Mouse (Mus musculus): ENCODE measurements at regions not wholly inside any gene's neighbourhood (a gene's known extent, or its start where the extent isn't known, plus 50 kb on each side); places are given as distances from the start of the nearest gene placed in this dataset.

- TF ChIP-seq CTCF (IDR thresholded peaks at IDR 0.05; ENCODE audit: low read depth, low read length) = no peak
- TF ChIP-seq GATA1 (IDR thresholded peaks at IDR 0.05; ENCODE audit: borderline replicate concordance, low read length) = no peak
- TF ChIP-seq POLR2AphosphoS5 (IDR thresholded peaks at IDR 0.05; ENCODE audit: insufficient replicate concordance, low read depth, low read length) = no peak
- no peak for TF ChIP-seq GATA2 (IDR thresholded peaks at IDR 0.05; ENCODE audit: borderline replicate concordance, low read depth, low read length)
- Histone ChIP-seq H3K4me1 (ENCODE audit: insufficient read depth, low read depth, low read length) (no peaks in the 10 kb centered on the region), H3K9me3 (replicated peaks) (no peaks in the 10 kb centered on the region), H3K27me3 (ENCODE audit: insufficient read depth, low read length) (no peaks in the 10 kb centered on the region), H3K36me3 (replicated peaks) (no peaks in the 10 kb centered on the region), H3K4me3 (ENCODE audit: low read depth, low read length) (no peak overlapping the region)
- no peak for DNase-seq (ENCODE audit: low spot score)
- ATAC-seq (ENCODE audit: extremely low read depth, insufficient number of reproducible peaks, low FRiP score, poor library complexity, severe bottlenecking) = no peak
Observed at GRCm38 (mm10) chr10:7289773-7290411, 77.9 kb upstream of the Cnksr3 start.

- H3K27me3 ChIP-seq (ENCODE audit: insufficient read depth, low read length) = 0 out of 2 replicates have a peak, but pooled peaks cover 3% of the 10 kb centered on the region
- no peaks in the 10 kb centered on the region for H3K4me1 ChIP-seq (ENCODE audit: insufficient read depth, low read depth, low read length)
- no peak overlapping the region for H3K4me3 ChIP-seq (ENCODE audit: low read depth, low read length)
- no peak for ATAC-seq (ENCODE audit: extremely low read depth, insufficient number of reproducible peaks, low FRiP score, poor library complexity, severe bottlenecking)
- no peaks in the 10 kb centered on the region for H3K36me3 ChIP-seq (replicated peaks)
- DNase-seq (ENCODE audit: low spot score) = no peak
- TF ChIP-seq GATA2 (IDR thresholded peaks at IDR 0.05; ENCODE audit: borderline replicate concordance, low read depth, low read length) = no peak
- no peak for TF ChIP-seq CTCF (IDR thresholded peaks at IDR 0.05; ENCODE audit: low read depth, low read length)
- TF ChIP-seq GATA1 (IDR thresholded peaks at IDR 0.05; ENCODE audit: borderline replicate concordance, low read length) = no peak
- TF ChIP-seq POLR2AphosphoS5 (IDR thresholded peaks at IDR 0.05; ENCODE audit: insufficient replicate concordance, low read depth, low read length) = no peak
- TF ChIP-seq TAL1 (conservative IDR thresholded peaks at IDR 0.05; ENCODE audit: low read depth, low read length) = no peak
- H3K9me3 ChIP-seq (replicated peaks) = no peaks in the 10 kb centered on the region
Observed at GRCm38 (mm10) chr10:7285112-7285905, 73.3 kb upstream of the Cnksr3 start.

GRCm38 (mm10) chr10:7280429-7280828 is 68.4 kb upstream of the Cnksr3 start:
- ATAC-seq (ENCODE audit: extremely low read depth, insufficient number of reproducible peaks, low FRiP score, poor library complexity, severe bottlenecking) = no peak
- Histone ChIP-seq H3K4me3 (ENCODE audit: low read depth, low read length) (no peak overlapping the region), H3K9me3 (replicated peaks) (no peaks in the 10 kb centered on the region), H3K4me1 (ENCODE audit: insufficient read depth, low read depth, low read length) (no peaks in the 10 kb centered on the region), H3K27me3 (ENCODE audit: insufficient read depth, low read length) (0 out of 2 replicates have a peak, but pooled peaks cover 3% of the 10 kb centered on the region), H3K36me3 (replicated peaks) (no peaks in the 10 kb centered on the region)
- DNase-seq (ENCODE audit: low spot score) = no peak
- TF ChIP-seq CTCF (IDR thresholded peaks at IDR 0.05; ENCODE audit: low read depth, low read length) (no peak), GATA2 (IDR thresholded peaks at IDR 0.05; ENCODE audit: borderline replicate concordance, low read depth, low read length) (no peak), GATA1 (IDR thresholded peaks at IDR 0.05; ENCODE audit: borderline replicate concordance, low read length) (no peak), TAL1 (conservative IDR thresholded peaks at IDR 0.05; ENCODE audit: low read depth, low read length) (no peak), POLR2AphosphoS5 (IDR thresholded peaks at IDR 0.05; ENCODE audit: insufficient replicate concordance, low read depth, low read length) (no peak)

- H3K27me3 ChIP-seq (ENCODE audit: insufficient read depth, low read length) = 0 out of 2 replicates have a peak, but pooled peaks cover 3% of the 10 kb centered on the region
- no peaks in the 10 kb centered on the region for H3K9me3 ChIP-seq (replicated peaks)
- no peaks in the 10 kb centered on the region for H3K4me1 ChIP-seq (ENCODE audit: insufficient read depth, low read depth, low read length)
- DNase-seq (ENCODE audit: low spot score) (no peak), ATAC-seq (ENCODE audit: extremely low read depth, insufficient number of reproducible peaks, low FRiP score, poor library complexity, severe bottlenecking) (no peak)
- TF ChIP-seq GATA2 (IDR thresholded peaks at IDR 0.05; ENCODE audit: borderline replicate concordance, low read depth, low read length) (no peak), CTCF (IDR thresholded peaks at IDR 0.05; ENCODE audit: low read depth, low read length) (no peak), GATA1 (IDR thresholded peaks at IDR 0.05; ENCODE audit: borderline replicate concordance, low read length) (no peak), TAL1 (conservative IDR thresholded peaks at IDR 0.05; ENCODE audit: low read depth, low read length) (no peak), POLR2AphosphoS5 (IDR thresholded peaks at IDR 0.05; ENCODE audit: insufficient replicate concordance, low read depth, low read length) (no peak)
- H3K36me3 ChIP-seq (replicated peaks) = no peaks in the 10 kb centered on the region
- no peak overlapping the region for H3K4me3 ChIP-seq (ENCODE audit: low read depth, low read length)
Observed at GRCm38 (mm10) chr10:7278820-7279219, 66.8 kb upstream of the Cnksr3 start.

GRCm38 (mm10) chr10:7275357-7275756 is 63.3 kb upstream of the Cnksr3 start:
- DNase-seq (ENCODE audit: low spot score) (no peak), ATAC-seq (ENCODE audit: extremely low read depth, insufficient number of reproducible peaks, low FRiP score, poor library complexity, severe bottlenecking) (no peak)
- H3K4me1 ChIP-seq (ENCODE audit: insufficient read depth, low read depth, low read length) = no peaks in the 10 kb centered on the region
- H3K9me3 ChIP-seq (replicated peaks) = no peaks in the 10 kb centered on the region
- no peaks in the 10 kb centered on the region for H3K36me3 ChIP-seq (replicated peaks)
- no peak for TF ChIP-seq TAL1 (conservative IDR thresholded peaks at IDR 0.05; ENCODE audit: low read depth, low read length)
- TF ChIP-seq POLR2AphosphoS5 (IDR thresholded peaks at IDR 0.05; ENCODE audit: insufficient replicate concordance, low read depth, low read length) = no peak
- TF ChIP-seq GATA1 (IDR thresholded peaks at IDR 0.05; ENCODE audit: borderline replicate concordance, low read length) = no peak
- no peak for TF ChIP-seq GATA2 (IDR thresholded peaks at IDR 0.05; ENCODE audit: borderline replicate concordance, low read depth, low read length)
- TF ChIP-seq CTCF (IDR thresholded peaks at IDR 0.05; ENCODE audit: low read depth, low read length) = no peak
- no peak overlapping the region for H3K4me3 ChIP-seq (ENCODE audit: low read depth, low read length)
- H3K27me3 ChIP-seq (ENCODE audit: insufficient read depth, low read length) = no peaks in the 10 kb centered on the region

- H3K9me3 ChIP-seq (replicated peaks) = no peaks in the 10 kb centered on the region
- H3K4me3 ChIP-seq (ENCODE audit: low read depth, low read length) = no peak overlapping the region
- no peak for DNase-seq (ENCODE audit: low spot score)
- no peak for ATAC-seq (ENCODE audit: extremely low read depth, insufficient number of reproducible peaks, low FRiP score, poor library complexity, severe bottlenecking)
- no peaks in the 10 kb centered on the region for H3K27me3 ChIP-seq (ENCODE audit: insufficient read depth, low read length)
- no peaks in the 10 kb centered on the region for H3K36me3 ChIP-seq (replicated peaks)
- no peaks in the 10 kb centered on the region for H3K4me1 ChIP-seq (ENCODE audit: insufficient read depth, low read depth, low read length)
- no peak for TF ChIP-seq TAL1 (conservative IDR thresholded peaks at IDR 0.05; ENCODE audit: low read depth, low read length)
- no peak for TF ChIP-seq GATA1 (IDR thresholded peaks at IDR 0.05; ENCODE audit: borderline replicate concordance, low read length)
- no peak for TF ChIP-seq CTCF (IDR thresholded peaks at IDR 0.05; ENCODE audit: low read depth, low read length)
- no peak for TF ChIP-seq GATA2 (IDR thresholded peaks at IDR 0.05; ENCODE audit: borderline replicate concordance, low read depth, low read length)
- no peak for TF ChIP-seq POLR2AphosphoS5 (IDR thresholded peaks at IDR 0.05; ENCODE audit: insufficient replicate concordance, low read depth, low read length)
Observed at GRCm38 (mm10) chr10:7274422-7274821, 62.4 kb upstream of the Cnksr3 start.
